Mouse (Mus musculus) limb, embryonic 15.5 days (tissue): ENCODE results near the gene Asic2. TPM values are rescaled to one million over a fixed set of nuclear protein-coding genes. Genes with fewer than 3 reads are reported as not detected.

Experiments
- ATAC-seq: fragments of 200-750 bp; cut with Nextera tagmentation; 2 replicates; pipeline ENCODE4 v1.8.0; 2017; ENCODE audit warnings: low read depth, moderate TSS enrichment; ENCODE audit not compliant: insufficient number of reproducible peaks, low FRiP score, low TSS enrichment
- H3K27ac ChIP-seq: fragments of 300-500 bp; sonication (generic); 2 replicates; pipeline ENCODE4 v1.5.1; 2015; ENCODE audit warnings: moderate library complexity, mild to moderate bottlenecking, inconsistent platforms
- H3K27me3 ChIP-seq: fragments of 300-500 bp; sonication (generic); 2 replicates; pipeline ENCODE4 v1.6.1; 2015; ENCODE audit warnings: inconsistent platforms
- H3K36me3 ChIP-seq: fragments of 300-500 bp; sonication (generic); 2 replicates; pipeline ENCODE4 v1.6.1; 2015; ENCODE audit warnings: inconsistent platforms
- H3K4me1 ChIP-seq: fragments of 300-500 bp; sonication (generic); 2 replicates; pipeline ENCODE4 v1.6.1; 2015; ENCODE audit warnings: inconsistent platforms
- H3K4me2 ChIP-seq: fragments of 300-500 bp; sonication (generic); 2 replicates; pipeline ENCODE4 v1.6.1; 2015; ENCODE audit warnings: mild to moderate bottlenecking, inconsistent platforms
- H3K4me3 ChIP-seq: fragments of 300-500 bp; sonication (generic); 2 replicates; pipeline ENCODE4 v1.5.1; 2015; ENCODE audit warnings: mild to moderate bottlenecking, inconsistent platforms
- H3K9ac ChIP-seq: fragments of 300-500 bp; sonication (generic); 2 replicates; pipeline ENCODE4 v1.6.1; 2015; ENCODE audit warnings: inconsistent platforms
- H3K9me3 ChIP-seq: fragments of 300-500 bp; sonication (generic); 2 replicates; pipeline ENCODE4 v1.6.1; 2016; ENCODE audit warnings: inconsistent platforms
- WGBS: fragments of 180-500 bp; shearing (Covaris S2); methylation state at CpG from one replicate; pipeline ENCODE4 v1.1.7; 2015; 5-methylcytosine and 5-hydroxymethylcytosine counted together
- polyA plus RNA-seq: library from polyadenylated mRNA; unstranded; fragments of >200 nt; fragmentation: Nextera tagmentation; extraction: Ambion mirVana; gene quantifications from 2 replicates; pipeline ENCODE4 v1.2.1, GENCODE M21; 2015

Asic2 gene
- polyA plus RNA-seq, 1 experiment from 2014 or later = 0.51 TPM

DNA sequence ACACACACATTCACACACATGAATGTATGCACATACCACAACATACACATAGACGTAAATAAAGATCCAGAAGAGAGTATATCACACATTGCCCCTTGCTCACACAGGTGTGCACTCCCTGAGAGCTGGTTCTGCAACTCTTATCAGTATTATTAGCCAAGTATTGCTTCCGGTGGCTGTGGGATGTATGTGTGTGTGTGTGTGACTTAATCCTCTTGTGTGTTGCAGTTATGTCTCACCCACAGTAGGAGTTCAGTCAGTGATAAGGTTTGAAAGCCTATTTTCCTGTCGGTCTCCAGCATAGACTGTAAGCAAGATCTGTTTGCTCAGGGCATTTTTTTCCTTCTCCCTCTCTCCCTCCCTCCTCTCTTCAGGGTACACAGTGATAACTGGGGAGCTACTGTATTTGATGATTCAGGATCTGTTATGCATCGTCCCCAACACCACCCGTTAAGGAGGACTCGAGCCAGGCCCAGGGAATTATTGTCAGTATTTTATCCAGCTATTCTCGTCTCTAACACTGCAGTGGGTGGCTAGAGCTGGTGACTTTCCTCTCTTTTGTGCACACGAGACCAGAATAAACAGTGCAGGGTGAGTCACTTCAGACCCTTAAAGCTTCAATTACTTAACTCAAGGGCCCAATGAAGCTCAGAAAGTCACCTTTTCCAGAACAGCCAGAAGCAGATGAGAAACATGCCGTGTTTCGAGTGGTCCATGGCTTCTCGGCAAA lies 888.0 kb downstream of the Asic2 start:
- Histone ChIP-seq H3K9me3 (no peaks in the 10 kb centered on the region), H3K4me3 (no peak overlapping the region), H3K4me1 (no peaks in the 10 kb centered on the region), H3K4me2 (no peak overlapping the region), H3K27me3 (no peaks in the 10 kb centered on the region), H3K9ac (no peak overlapping the region), H3K27ac (no peak overlapping the region), H3K36me3 (no peaks in the 10 kb centered on the region)
- ATAC-seq = no peak
- 68% methylated on average over 11 of the region's 11 CpGs for WGBS

DNA sequence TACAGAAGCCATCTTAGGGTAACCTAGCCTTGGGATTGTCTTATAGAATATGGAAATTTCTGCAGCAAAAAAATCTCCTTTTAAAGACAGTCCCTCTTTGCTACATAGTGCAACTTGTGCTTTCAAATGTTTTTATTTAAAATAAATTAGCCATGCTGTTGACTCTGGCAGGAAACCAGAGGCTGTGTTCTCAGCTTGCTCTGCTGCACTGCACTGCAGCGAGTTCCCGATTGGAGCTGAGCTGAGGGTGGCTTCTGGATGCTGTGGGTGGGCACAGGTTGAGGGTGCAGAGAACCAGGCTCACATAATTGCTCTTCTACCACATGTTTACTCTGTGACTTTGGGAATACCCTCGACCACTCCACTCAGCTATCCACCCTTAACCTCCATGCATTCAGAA lies 889.0 kb downstream of the Asic2 start:
- H3K27me3 ChIP-seq = no peaks in the 10 kb centered on the region
- H3K4me3 ChIP-seq = no peak overlapping the region
- H3K9ac ChIP-seq = no peak overlapping the region
- 43% methylated on average over 3 of the region's 3 CpGs for WGBS
- no peak for ATAC-seq
- H3K27ac ChIP-seq = no peak overlapping the region
- no peaks in the 10 kb centered on the region for H3K4me1 ChIP-seq
- H3K4me2 ChIP-seq = no peak overlapping the region
- no peaks in the 10 kb centered on the region for H3K9me3 ChIP-seq
- no peaks in the 10 kb centered on the region for H3K36me3 ChIP-seq

DNA sequence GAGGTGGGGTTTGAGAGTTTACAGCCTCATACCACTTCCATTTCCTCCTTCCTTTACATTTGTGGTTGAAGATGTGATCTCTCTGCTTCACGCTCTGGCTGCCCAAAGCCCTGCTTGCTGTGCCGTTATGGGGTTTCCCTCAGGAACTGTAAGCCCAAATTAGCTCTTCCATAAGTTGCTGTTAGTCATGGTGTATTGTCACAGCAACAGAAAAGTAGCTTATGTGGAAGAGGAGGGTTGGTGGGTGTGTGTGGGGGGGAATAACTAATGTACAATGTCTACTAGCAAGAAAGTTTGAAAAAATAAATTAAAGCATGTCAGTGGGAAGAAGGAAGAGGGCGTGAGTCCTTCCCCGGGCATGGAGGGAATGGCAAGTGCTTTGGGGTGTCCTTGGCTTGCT lies 896.4 kb downstream of the Asic2 start:
- H3K9ac ChIP-seq = no peak overlapping the region
- H3K4me3 ChIP-seq = no peak overlapping the region
- H3K4me2 ChIP-seq = no peak overlapping the region
- H3K4me1 ChIP-seq = no peaks in the 10 kb centered on the region
- H3K27me3 ChIP-seq = no peaks in the 10 kb centered on the region
- H3K36me3 ChIP-seq = no peaks in the 10 kb centered on the region
- H3K9me3 ChIP-seq = no peaks in the 10 kb centered on the region
- no peak for ATAC-seq
- no peak overlapping the region for H3K27ac ChIP-seq
- WGBS = 90% methylated on average over 4 of the region's 4 CpGs

DNA sequence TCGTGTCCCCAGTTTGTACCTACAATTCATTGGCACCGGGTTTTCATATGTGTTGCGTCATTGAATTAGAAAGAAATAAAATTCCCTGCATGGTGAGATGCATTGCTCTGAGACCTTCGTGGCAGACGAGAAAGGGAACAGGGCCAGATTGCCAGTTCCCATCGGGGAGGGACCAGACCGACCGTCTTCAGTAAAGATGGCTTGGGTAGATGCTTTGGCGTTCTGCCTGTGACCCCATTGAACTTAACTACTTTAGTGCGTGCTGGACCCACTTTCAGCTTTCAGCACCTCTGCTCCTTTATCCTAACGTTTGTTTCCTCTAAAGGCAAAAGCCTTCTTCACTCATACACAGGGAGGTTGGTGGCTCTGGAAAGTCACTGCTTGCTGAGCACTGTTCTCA lies 902.9 kb downstream of the Asic2 start:
- no peak for ATAC-seq
- Histone ChIP-seq H3K27me3 (no peaks in the 10 kb centered on the region), H3K4me1 (no peaks in the 10 kb centered on the region), H3K9me3 (no peaks in the 10 kb centered on the region), H3K4me2 (no peak overlapping the region), H3K4me3 (no peak overlapping the region), H3K36me3 (no peaks in the 10 kb centered on the region), H3K27ac (no peak overlapping the region), H3K9ac (no peak overlapping the region)
- 81% methylated on average over 11 of the region's 11 CpGs for WGBS

DNA sequence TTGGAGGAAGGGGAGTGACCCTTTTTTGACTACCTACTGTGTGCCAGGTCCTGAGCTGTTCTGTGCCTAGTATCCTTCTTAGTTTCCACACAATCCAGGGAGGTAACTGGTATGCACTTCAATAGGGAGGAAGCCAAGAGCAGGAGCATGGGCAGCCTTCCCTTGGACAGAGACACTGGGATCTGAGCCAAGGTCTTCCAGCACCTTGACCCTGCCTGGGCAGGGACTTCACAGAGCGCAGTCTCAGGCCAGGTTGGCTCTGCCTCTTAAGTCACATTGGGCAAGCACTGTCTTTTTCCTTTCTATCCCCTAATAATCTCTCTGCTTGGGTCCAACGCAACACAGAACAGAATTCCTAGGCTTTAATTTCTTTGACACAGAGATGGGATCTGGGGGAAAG lies 904.3 kb downstream of the Asic2 start:
- no peak overlapping the region for H3K4me2 ChIP-seq
- no peaks in the 10 kb centered on the region for H3K27me3 ChIP-seq
- H3K4me3 ChIP-seq = no peak overlapping the region
- no peaks in the 10 kb centered on the region for H3K9me3 ChIP-seq
- no peak for ATAC-seq
- H3K27ac ChIP-seq = no peak overlapping the region
- no peaks in the 10 kb centered on the region for H3K4me1 ChIP-seq
- 90% methylated on average over 2 of the region's 2 CpGs for WGBS
- H3K36me3 ChIP-seq = no peaks in the 10 kb centered on the region
- H3K9ac ChIP-seq = no peak overlapping the region

DNA sequence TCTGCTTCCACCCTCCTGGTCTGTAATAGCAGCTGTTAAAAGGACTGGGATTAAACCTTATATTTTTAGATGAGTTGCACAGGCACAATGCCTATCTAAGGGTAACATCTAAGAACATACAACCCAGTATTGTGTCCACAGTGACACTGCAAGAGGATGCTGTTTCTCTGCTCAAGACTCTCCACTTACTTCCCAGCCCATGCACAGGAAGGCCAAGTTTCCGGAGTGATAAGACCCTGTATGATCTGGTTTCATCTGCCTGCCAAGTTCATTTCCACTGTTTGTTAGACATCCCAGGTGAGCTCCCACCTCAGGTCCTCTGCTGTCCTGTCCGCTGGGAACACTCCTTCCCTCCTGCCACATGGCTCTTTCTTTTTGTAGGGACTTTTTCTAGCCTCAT lies 908.2 kb downstream of the Asic2 start:
- Histone ChIP-seq H3K4me3 (no peak overlapping the region), H3K27me3 (no peaks in the 10 kb centered on the region), H3K4me2 (no peak overlapping the region), H3K27ac (no peak overlapping the region), H3K4me1 (no peaks in the 10 kb centered on the region), H3K9me3 (no peaks in the 10 kb centered on the region), H3K36me3 (no peaks in the 10 kb centered on the region), H3K9ac (no peak overlapping the region)
- ATAC-seq = no peak
- 80% methylated on average over 2 of the region's 2 CpGs for WGBS

DNA sequence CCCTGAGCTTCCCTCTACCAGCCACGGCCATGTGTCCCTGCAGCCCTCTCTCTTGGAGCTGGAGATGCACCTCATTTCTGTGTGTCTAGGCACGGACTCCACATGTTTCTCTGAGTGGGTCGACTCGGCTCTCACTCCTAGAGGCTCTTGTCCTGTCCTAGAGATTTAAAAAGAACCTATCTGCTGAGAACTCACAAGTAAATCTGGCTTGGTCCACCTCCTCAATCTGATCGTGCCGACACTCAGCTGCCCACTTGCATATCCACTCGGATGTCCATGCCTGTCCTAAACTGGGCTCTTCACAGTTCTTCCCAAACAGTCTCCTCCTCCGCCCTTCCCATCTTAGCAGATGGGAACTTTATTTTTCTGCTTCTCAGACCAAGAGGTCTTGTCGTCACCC lies 908.7 kb downstream of the Asic2 start:
- ATAC-seq = no peak
- Histone ChIP-seq H3K4me3 (no peak overlapping the region), H3K9ac (no peak overlapping the region), H3K27me3 (no peaks in the 10 kb centered on the region), H3K27ac (no peak overlapping the region), H3K36me3 (no peaks in the 10 kb centered on the region), H3K4me1 (no peaks in the 10 kb centered on the region), H3K4me2 (no peak overlapping the region), H3K9me3 (no peaks in the 10 kb centered on the region)
- 77% methylated on average over 9 of the region's 9 CpGs for WGBS

DNA sequence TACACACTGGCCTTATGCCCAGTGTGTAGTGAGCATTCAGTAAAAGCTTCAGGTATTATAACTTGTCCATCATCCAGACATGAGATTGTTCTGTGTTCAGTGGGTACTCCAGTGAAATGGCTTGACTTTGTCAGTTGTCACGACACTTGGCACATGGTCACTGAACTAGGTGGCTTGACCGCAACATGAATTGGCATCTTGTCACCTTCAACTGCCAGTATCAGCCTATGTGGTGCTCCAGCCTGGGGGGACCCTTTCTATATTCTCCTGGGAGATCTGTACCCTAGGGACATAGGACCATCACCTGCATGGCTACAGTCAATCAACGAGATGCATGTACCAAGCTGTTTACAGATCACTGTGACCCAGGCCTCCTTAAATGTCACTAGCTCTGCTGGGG lies 910.8 kb downstream of the Asic2 start:
- H3K4me1 ChIP-seq = no peaks in the 10 kb centered on the region
- WGBS = 84% methylated on average over 3 of the region's 3 CpGs
- H3K9ac ChIP-seq = no peak overlapping the region
- H3K27ac ChIP-seq = no peak overlapping the region
- H3K27me3 ChIP-seq = no peaks in the 10 kb centered on the region
- no peaks in the 10 kb centered on the region for H3K36me3 ChIP-seq
- H3K9me3 ChIP-seq = no peaks in the 10 kb centered on the region
- ATAC-seq = no peak
- no peak overlapping the region for H3K4me2 ChIP-seq
- no peak overlapping the region for H3K4me3 ChIP-seq

DNA sequence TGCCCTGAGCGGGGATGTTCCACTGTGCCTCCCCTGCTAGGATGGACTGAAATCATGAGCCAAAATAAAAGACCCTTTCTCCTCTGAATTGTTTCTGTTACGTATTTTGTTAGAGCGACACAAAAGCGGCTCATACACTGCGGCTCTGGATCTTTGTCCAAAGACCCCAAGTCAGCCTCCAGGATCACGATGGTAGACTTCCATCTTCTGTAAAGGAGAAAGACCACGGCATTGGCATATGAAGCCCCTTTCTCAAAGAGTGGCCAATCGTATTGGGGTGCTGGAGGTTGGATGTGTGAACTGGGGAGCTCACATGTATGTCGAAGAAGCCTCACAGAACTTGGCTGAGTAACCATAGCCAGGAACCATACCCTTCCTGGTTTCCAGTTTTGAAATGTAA lies 911.5 kb downstream of the Asic2 start:
- H3K27me3 ChIP-seq = no peaks in the 10 kb centered on the region
- no peaks in the 10 kb centered on the region for H3K36me3 ChIP-seq
- no peaks in the 10 kb centered on the region for H3K9me3 ChIP-seq
- no peak overlapping the region for H3K4me2 ChIP-seq
- no peak for ATAC-seq
- WGBS = 88% methylated on average over 9 of the region's 9 CpGs
- H3K27ac ChIP-seq = no peak overlapping the region
- H3K9ac ChIP-seq = no peak overlapping the region
- no peak overlapping the region for H3K4me3 ChIP-seq
- no peaks in the 10 kb centered on the region for H3K4me1 ChIP-seq

DNA sequence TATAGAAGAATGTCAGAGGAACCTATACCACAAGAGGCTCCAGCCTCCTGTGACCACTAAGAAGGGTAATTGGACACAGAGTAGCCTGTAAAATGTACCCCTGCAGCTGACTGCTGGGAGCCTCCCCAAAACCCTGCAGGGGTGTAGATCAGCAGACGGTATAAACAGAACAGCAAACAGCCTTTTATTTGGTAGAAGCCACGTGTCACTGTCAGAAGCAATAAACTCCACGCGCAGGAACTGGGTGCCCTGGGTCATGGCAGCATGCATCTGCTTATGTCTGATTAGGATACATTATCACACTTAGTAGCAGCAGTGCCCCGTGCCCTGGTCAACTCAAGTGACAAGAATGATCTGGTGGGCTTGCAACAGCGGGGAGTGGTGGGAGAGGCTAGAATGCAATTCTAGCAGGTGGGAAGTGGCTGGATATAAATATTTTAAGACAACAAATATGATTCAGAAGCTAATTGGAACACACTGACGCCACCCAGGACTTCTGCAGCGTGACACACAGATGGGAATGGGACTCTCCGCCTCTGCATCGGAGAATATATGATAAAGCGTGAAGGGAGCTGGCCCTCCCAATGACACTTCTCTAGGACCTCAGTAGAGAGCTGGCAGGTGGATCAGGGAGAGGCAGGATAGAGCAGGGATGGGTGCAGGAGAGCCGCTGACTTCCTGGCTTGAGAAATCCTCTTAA lies 912.7 kb downstream of the Asic2 start:
- no peaks in the 10 kb centered on the region for H3K4me1 ChIP-seq
- no peak overlapping the region for H3K4me2 ChIP-seq
- H3K36me3 ChIP-seq = no peaks in the 10 kb centered on the region
- no peak overlapping the region for H3K27ac ChIP-seq
- WGBS = 53% methylated on average over 12 of the region's 12 CpGs
- no peaks in the 10 kb centered on the region for H3K9me3 ChIP-seq
- no peak for ATAC-seq
- H3K9ac ChIP-seq = no peak overlapping the region
- no peaks in the 10 kb centered on the region for H3K27me3 ChIP-seq
- no peak overlapping the region for H3K4me3 ChIP-seq

DNA sequence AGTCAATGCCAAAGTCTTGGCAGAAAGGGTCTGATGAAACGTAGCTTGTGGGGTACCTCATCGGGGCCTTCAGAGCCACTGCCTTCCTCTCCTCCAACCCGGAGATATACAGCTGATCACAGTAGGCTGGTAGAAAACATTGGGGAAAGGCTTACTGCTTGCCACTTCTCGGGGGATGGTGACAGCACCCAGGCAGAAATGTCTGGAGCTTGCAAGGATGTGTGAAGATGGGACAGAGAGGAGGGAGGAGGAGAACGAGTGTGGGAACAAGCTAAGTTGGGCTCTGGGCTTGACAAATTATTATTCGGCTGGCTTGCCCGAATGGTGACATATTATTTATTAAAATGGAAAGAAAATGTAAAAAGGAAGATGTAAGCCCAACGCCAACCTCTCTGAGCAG lies 914.4 kb downstream of the Asic2 start:
- WGBS = 87% methylated on average over 8 of the region's 8 CpGs
- Histone ChIP-seq H3K9ac (no peak overlapping the region), H3K27ac (no peak overlapping the region), H3K4me3 (no peak overlapping the region), H3K27me3 (no peaks in the 10 kb centered on the region), H3K4me2 (no peak overlapping the region), H3K9me3 (no peaks in the 10 kb centered on the region), H3K36me3 (no peaks in the 10 kb centered on the region), H3K4me1 (no peaks in the 10 kb centered on the region)
- ATAC-seq = no peak

DNA sequence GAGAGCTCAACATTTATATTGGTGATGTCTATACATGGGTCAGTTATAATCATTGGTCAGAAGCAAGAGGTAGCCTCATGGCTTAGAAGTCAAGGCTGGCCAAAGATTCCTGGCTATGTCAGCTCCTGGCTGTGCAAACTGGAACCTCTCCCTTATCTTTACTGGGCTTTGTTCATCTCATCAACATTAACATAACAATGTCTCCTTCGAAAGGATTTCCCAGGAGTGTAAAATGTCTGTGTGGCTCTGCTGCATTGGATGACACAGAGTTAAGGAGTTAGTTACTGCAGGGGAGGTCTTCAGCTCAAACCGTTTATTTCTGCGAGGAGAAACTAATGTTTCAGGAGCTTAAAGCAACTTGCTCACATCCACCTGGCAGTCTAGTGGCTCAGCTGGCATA lies 926.6 kb downstream of the Asic2 start:
- Histone ChIP-seq H3K4me3 (no peak overlapping the region), H3K4me2 (no peak overlapping the region), H3K9me3 (no peaks in the 10 kb centered on the region), H3K36me3 (no peaks in the 10 kb centered on the region), H3K27ac (no peak overlapping the region), H3K9ac (no peak overlapping the region), H3K27me3 (peaks cover 6% of the 10 kb centered on the region; the same call in 1 of the 2 replicates), H3K4me1 (no peaks in the 10 kb centered on the region)
- 57% methylated on average over 3 of the region's 3 CpGs for WGBS
- ATAC-seq = no peak
